Mouse (Mus musculus) heart, embryonic 12.5 days (tissue): ENCODE data around the gene Zfp292. TPM values are rescaled to one million over a fixed set of nuclear protein-coding genes. Genes with fewer than 3 reads are reported as not detected.
A peak's percentile ranks its signal among the peaks of the same experiment; 100 is the strongest.

Source experiments
- ATAC-seq: fragments of 200-750 bp; cut with Nextera tagmentation; 2 replicates; pipeline ENCODE4 v1.8.0; 2017; ENCODE audit warnings: moderate TSS enrichment, moderate library complexity; ENCODE audit not compliant: insufficient number of reproducible peaks, low FRiP score
- H3K27ac ChIP-seq: fragments of 300-500 bp; sonication (generic); 2 replicates; pipeline ENCODE4 v1.5.1; 2016; ENCODE audit warnings: mild to moderate bottlenecking, moderate library complexity; ENCODE audit not compliant: poor library complexity, severe bottlenecking
- H3K27me3 ChIP-seq: fragments of 300-500 bp; sonication (generic); replicated peaks from 2 replicates; pipeline ENCODE4 v1.6.1; 2016; ENCODE audit warnings: mild to moderate bottlenecking, moderate library complexity
- H3K36me3 ChIP-seq: fragments of 300-500 bp; sonication (generic); 2 replicates; pipeline ENCODE4 v1.6.1; 2016; ENCODE audit warnings: mild to moderate bottlenecking, moderate library complexity
- H3K4me1 ChIP-seq: fragments of 300-500 bp; sonication (generic); replicated peaks from 2 replicates; pipeline ENCODE4 v1.6.1; 2016; ENCODE audit warnings: mild to moderate bottlenecking
- H3K4me2 ChIP-seq: fragments of 300-500 bp; sonication (generic); 2 replicates; pipeline ENCODE4 v1.6.1; 2016; ENCODE audit warnings: mild to moderate bottlenecking, moderate library complexity
- H3K4me3 ChIP-seq: fragments of 300-500 bp; sonication (generic); 2 replicates; pipeline ENCODE4 v1.5.1; 2016; ENCODE audit warnings: mild to moderate bottlenecking
- H3K9ac ChIP-seq: fragments of 300-500 bp; sonication (generic); 2 replicates; pipeline ENCODE4 v1.6.1; 2016; ENCODE audit warnings: mild to moderate bottlenecking, moderate library complexity
- H3K9me3 ChIP-seq: fragments of 300-500 bp; sonication (generic); replicated peaks from 2 replicates; pipeline ENCODE4 v1.6.1; 2016; ENCODE audit warnings: mild to moderate bottlenecking, moderate library complexity
- WGBS: fragments of 180-500 bp; shearing (Covaris S2); methylation state at CpG from one replicate; pipeline ENCODE4 v1.1.7; 2016; 5-methylcytosine and 5-hydroxymethylcytosine counted together
- polyA plus RNA-seq: library from polyadenylated mRNA; unstranded; fragments of >200 nt; fragmentation: Nextera tagmentation; extraction: Ambion mirVana; gene quantifications from 2 replicates; pipeline ENCODE4 v1.2.1, GENCODE M21; 2016

The Zfp292 gene
- polyA plus RNA-seq, 1 experiment from 2014 or later, result 18.6 TPM

DNA sequence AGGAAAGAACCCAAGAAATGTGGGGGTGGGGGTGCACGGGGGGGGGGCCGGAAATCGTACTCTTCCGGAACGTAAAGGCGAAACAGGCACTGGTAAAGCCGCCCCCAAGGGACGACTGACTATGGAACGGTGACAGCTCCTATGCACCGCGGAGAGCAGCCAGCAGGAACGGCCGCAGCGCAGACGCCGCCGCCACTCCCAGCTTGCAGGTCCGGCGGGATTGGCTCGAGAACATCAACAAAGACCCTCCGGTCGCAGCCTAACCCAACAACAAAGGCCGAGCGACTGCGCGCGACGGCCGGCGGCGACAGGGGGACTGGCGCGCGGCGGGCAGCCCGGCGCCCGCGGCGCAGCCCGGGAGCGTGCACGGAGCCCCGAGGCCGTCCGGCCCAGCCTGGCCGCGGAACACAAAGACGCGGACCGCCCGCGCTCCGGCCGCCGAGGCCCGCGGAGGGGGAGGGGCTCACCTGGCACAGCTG is 430 bp downstream of the Zfp292 start:
- Histone ChIP-seq H3K9me3 (no peaks in the 10 kb centered on the region; the same call in 1 of the 2 replicates), H3K4me3 (peak overlapping the region; percentile 83), H3K36me3 (peaks cover 9% of the 10 kb centered on the region), H3K9ac (peak overlapping the region; percentile 98), H3K27me3 (no peaks in the 10 kb centered on the region), H3K27ac (peak overlapping the region; percentile 99), H3K4me2 (peak overlapping the region; percentile 78), H3K4me1 (peaks cover 20% of the 10 kb centered on the region)
- ATAC-seq, result peak; percentile 81
- WGBS, result 0% methylated on average over 43 of the region's 58 CpGs

DNA sequence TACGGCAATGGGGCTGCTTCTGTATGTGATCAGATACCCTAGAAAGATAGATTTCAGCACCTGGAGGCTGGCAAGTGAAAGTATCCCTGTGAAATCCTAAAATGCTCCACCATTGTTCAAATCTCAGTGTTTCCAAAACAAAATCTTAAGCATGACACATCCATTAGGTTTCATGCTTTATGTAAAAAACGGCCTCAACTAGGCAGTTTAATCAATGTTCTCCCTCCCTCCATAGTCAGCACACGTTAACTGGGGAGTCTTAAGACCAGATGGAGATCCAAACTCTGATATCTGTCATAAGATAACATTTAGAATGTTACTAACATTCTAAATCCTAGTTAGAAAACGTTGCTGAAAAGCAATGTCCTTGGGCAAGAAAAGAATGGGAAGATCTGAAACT is 909 bp downstream of the Zfp292 start:
- no peaks in the 10 kb centered on the region for H3K27me3 ChIP-seq
- ATAC-seq, result no peak
- peak overlapping the region; percentile 83 for H3K4me3 ChIP-seq
- peaks cover 20% of the 10 kb centered on the region for H3K4me1 ChIP-seq
- H3K9me3 ChIP-seq, result no peaks in the 10 kb centered on the region; the same call in 1 of the 2 replicates
- H3K9ac ChIP-seq, result peak overlapping the region; percentile 98
- 16% methylated on average over 4 of the region's 4 CpGs for WGBS
- peaks cover 12% of the 10 kb centered on the region for H3K36me3 ChIP-seq
- peak overlapping the region; percentile 99 for H3K27ac ChIP-seq
- peak overlapping the region; percentile 78 for H3K4me2 ChIP-seq

DNA sequence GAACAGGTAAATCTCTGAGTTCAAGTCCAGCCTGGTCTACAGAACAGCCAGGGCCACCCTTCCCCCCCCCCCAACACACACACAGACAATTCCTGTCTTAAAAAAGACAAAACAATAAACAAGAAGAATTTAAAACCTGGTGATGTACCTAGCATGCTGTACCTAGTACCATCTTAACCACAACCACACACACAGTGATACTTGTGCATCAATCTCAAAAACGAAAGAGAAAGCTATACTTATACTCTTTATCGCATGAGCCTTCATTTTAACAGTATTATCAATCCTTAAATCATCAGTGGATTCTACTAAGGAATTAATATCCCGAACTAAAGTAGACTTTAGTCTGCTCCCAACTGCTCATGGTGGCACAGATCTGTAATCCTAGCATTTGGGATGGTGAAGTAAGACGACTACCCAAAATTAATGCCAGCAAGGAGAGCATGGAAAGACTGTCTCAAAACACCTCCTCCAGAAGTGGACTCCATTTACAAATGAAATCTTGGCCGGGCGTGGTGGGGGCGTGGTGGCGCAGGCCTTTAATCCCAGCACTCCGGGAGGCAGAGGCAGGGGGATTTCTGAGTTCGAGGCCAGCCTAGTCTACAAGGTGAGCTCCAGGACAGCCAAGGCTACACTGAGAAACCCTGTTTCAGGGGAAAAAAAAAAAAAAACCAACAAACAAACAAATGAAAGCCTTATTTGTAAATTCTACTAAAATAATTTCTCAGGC is 1.7 kb downstream of the Zfp292 start:
- Histone ChIP-seq H3K9ac (no peak overlapping the region), H3K4me3 (peak overlapping the region; percentile 83), H3K27me3 (no peaks in the 10 kb centered on the region), H3K36me3 (peaks cover 15% of the 10 kb centered on the region), H3K4me1 (peaks cover 20% of the 10 kb centered on the region), H3K4me2 (peak overlapping the region; percentile 61), H3K27ac (no peak overlapping the region), H3K9me3 (no peaks in the 10 kb centered on the region; the same call in 1 of the 2 replicates)
- ATAC-seq, result no peak
- WGBS, result 84% methylated on average over 10 of the region's 10 CpGs

DNA sequence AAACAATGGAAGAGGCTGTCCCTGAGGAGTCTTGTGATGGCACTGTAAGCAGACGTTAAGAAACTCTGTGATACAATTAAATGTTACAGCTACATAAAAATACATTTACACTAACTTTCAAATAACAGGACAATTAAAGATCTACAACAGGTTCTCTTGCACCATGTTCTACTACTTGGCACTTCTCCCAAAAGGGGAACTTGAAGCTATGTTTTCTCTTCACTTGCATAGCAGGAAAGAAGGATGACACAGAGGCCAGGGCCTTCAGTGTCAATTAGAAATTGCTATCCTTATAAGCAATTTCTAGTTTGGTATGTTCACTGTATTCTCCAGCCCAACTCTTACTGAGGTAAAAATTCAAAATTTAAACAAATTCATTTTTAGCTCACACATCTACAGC is 8.5 kb downstream of the Zfp292 start:
- no peaks in the 10 kb centered on the region for H3K27me3 ChIP-seq
- no peak for ATAC-seq

DNA sequence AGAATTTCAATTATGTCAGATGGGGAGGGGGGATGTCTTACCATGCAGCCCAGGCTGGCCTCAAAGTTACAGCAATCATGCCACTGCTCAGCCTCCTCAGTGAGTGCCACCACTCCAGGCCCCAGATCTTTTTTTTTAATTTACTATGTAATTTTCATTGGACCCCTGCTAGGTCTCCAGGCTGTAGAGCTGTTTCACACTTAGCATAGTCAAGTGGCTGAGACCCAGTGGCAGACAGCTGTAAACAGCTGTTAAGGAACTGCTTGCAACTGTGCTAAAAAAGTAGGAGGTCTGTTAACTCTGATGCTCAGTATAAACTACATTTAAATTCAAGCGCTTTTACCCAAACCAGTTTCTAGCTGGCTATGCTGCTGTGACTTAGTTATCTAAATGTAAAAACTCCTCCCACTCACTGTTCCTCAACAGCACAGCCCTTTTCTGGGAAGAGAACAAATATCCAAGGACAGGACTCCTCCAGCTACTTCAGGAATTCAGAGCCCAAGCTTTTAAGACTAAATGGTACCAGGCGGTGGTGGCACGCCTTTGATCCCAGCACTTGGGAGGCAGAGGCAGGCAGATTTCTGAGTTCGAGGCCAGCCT is 9.8 kb downstream of the Zfp292 start:
- no peak overlapping the region for H3K27ac ChIP-seq
- H3K9me3 ChIP-seq, result no peaks in the 10 kb centered on the region
- peaks cover 9% of the 10 kb centered on the region; the same call in 1 of the 2 replicates for H3K36me3 ChIP-seq
- H3K4me3 ChIP-seq, result no peak overlapping the region
- peaks cover 25% of the 10 kb centered on the region for H3K4me1 ChIP-seq
- WGBS, result 83% methylated on average over 4 of the region's 4 CpGs
- ATAC-seq, result no peak
- no peak overlapping the region for H3K9ac ChIP-seq
- no peak overlapping the region for H3K4me2 ChIP-seq
- H3K27me3 ChIP-seq, result no peaks in the 10 kb centered on the region

More for the DNA sequence above, 8.5 kb downstream of the Zfp292 start:
- no peak overlapping the region for H3K9ac ChIP-seq
- 90% methylated on average over 1 of the region's 1 CpGs for WGBS
- no peaks in the 10 kb centered on the region; the same call in 1 of the 2 replicates for H3K9me3 ChIP-seq
- peaks cover 24% of the 10 kb centered on the region for H3K4me1 ChIP-seq
- H3K36me3 ChIP-seq, result peaks cover 15% of the 10 kb centered on the region
- H3K27ac ChIP-seq, result no peak overlapping the region
- no peak overlapping the region for H3K4me3 ChIP-seq
- no peak overlapping the region for H3K4me2 ChIP-seq

DNA sequence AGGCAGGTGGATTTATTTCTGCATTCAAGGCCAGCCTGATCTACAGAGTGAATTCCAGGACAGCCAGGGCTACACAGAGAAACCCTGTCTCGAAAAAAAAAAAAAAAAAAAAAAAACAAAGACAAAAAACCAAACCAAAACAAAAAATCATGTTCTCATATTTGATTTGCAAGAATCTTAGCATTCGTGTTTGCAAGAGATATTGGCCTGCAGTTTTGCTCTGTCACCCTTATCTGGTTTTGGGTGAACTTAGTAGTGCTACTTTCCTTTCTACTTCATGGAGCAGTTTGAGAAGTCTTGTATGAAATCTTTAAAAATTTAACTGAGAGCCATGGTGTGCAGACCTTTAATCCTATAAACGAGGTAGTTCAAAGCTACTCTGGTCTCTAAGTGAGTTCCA is 12.9 kb downstream of the Zfp292 start:
- H3K9me3 ChIP-seq, result no peaks in the 10 kb centered on the region
- 71% methylated on average over 3 of the region's 3 CpGs for WGBS
- no peak overlapping the region for H3K4me3 ChIP-seq
- peaks cover 25% of the 10 kb centered on the region for H3K4me1 ChIP-seq
- no peak overlapping the region for H3K27ac ChIP-seq
- no peak for ATAC-seq
- no peak overlapping the region for H3K4me2 ChIP-seq
- no peaks in the 10 kb centered on the region for H3K27me3 ChIP-seq
- no peak overlapping the region for H3K9ac ChIP-seq
- 0 out of 2 replicates have a peak, but pooled peaks cover 3% of the 10 kb centered on the region for H3K36me3 ChIP-seq

DNA sequence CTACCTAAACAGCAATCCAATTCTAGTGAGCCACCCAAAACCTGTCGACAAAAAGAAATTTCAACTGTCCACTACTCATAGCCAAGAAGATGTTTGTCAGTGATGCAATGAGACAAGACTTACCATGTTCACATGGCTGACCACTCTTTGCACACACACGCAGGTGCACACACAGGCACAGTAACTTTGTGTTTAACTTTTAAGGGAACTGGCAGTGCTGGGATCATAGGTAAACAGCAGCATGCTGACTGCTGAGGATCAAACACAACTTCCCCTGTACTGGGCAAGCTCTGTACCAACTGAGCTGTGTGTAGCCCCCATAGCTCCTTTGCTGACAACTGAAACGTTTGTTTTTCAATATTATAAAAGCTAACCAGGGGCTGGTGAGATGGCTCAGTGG is 21.3 kb downstream of the Zfp292 start:
- H3K9me3 ChIP-seq, result no peaks in the 10 kb centered on the region
- 0 out of 2 replicates have a peak, but pooled peaks cover 5% of the 10 kb centered on the region for H3K36me3 ChIP-seq
- no peak overlapping the region for H3K9ac ChIP-seq
- no peaks in the 10 kb centered on the region for H3K27me3 ChIP-seq
- no peak overlapping the region for H3K4me3 ChIP-seq
- 81% methylated on average over 3 of the region's 3 CpGs for WGBS
- H3K4me2 ChIP-seq, result no peak overlapping the region
- no peak overlapping the region for H3K27ac ChIP-seq
- H3K4me1 ChIP-seq, result peaks cover 12% of the 10 kb centered on the region
- no peak for ATAC-seq

DNA sequence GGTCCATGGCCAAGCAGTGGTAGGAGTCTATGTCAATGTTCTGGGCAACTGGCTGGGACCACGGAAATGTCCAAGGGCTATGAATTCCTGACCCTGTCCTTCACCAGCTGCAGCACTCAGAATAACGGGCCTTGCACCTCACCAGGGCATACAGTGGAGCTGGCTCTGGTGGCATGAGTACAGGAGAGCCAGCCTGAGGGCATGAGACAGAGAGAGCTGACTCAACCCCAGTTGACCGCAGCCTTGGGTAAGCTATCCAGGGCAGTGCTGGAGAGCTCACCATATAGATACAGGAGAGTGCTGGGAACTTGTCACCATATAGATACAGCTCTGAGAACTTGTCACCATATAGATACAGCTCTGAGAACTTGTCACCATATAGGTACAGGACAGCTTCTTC is 23.3 kb downstream of the Zfp292 start:
- ATAC-seq, result 0 out of 2 replicates have a peak, but pooled peaks have one; percentile 22
- 78% methylated on average over 3 of the region's 3 CpGs for WGBS
- Histone ChIP-seq H3K4me3 (no peak overlapping the region), H3K9ac (no peak overlapping the region), H3K27ac (no peak overlapping the region), H3K27me3 (no peaks in the 10 kb centered on the region), H3K4me1 (peaks cover 12% of the 10 kb centered on the region), H3K9me3 (no peaks in the 10 kb centered on the region), H3K4me2 (no peak overlapping the region), H3K36me3 (peaks cover 4% of the 10 kb centered on the region)

DNA sequence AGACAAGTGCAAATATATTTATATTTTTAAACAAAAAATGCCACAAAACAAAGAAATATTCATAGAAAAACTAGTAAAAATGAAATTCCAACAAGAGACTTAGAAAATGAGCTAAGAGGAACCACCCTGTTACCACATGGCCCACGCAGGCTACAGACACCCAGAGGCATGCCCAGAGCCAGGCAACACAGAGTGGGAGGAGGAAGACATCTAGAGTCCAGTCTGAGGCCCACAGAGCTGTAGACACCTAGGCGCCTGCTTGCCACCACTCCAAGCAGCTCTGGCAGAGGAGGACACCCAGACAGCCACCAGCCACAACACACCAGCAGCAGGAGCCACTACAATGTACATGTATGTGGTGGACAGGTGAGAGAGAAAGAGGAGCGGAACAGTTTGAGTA is 23.9 kb downstream of the Zfp292 start:
- no peaks in the 10 kb centered on the region for H3K27me3 ChIP-seq
- H3K9ac ChIP-seq, result no peak overlapping the region; the same call in 1 of the 2 replicates
- H3K4me3 ChIP-seq, result no peak overlapping the region
- H3K36me3 ChIP-seq, result peaks cover 9% of the 10 kb centered on the region
- ATAC-seq, result no peak
- peaks cover 4% of the 10 kb centered on the region for H3K9me3 ChIP-seq
- no peak overlapping the region for H3K27ac ChIP-seq
- H3K4me2 ChIP-seq, result no peak overlapping the region
- H3K4me1 ChIP-seq, result peaks cover 12% of the 10 kb centered on the region
- 93% methylated on average over 3 of the region's 3 CpGs for WGBS

DNA sequence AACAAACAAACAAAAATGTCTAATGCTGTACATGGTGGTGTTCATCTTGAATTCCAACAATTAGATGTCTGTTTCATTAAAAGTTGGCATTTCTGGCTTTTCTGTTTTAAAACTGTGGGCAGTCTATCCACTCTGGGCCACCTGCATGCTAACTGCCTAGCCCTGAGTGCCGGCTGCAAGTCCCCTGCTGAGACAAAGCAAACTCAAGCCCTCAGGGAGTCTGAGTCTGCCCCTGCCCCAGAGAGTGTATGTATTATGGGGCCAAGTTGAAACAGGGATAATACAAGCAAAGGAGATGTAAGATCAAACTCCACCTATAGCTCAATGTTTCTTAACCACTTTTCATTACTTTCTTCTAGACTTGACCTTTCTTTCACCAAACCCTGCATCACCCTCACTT is 26.8 kb downstream of the Zfp292 start:
- peaks cover 17% of the 10 kb centered on the region for H3K36me3 ChIP-seq
- H3K4me3 ChIP-seq, result no peak overlapping the region
- no peak overlapping the region for H3K9ac ChIP-seq
- peaks cover 12% of the 10 kb centered on the region for H3K4me1 ChIP-seq
- H3K4me2 ChIP-seq, result no peak overlapping the region
- no peaks in the 10 kb centered on the region for H3K27me3 ChIP-seq
- ATAC-seq, result no peak
- WGBS, result 41% methylated on average over 1 of the region's 1 CpGs
- no peak overlapping the region for H3K27ac ChIP-seq
- H3K9me3 ChIP-seq, result peaks cover 8% of the 10 kb centered on the region

DNA sequence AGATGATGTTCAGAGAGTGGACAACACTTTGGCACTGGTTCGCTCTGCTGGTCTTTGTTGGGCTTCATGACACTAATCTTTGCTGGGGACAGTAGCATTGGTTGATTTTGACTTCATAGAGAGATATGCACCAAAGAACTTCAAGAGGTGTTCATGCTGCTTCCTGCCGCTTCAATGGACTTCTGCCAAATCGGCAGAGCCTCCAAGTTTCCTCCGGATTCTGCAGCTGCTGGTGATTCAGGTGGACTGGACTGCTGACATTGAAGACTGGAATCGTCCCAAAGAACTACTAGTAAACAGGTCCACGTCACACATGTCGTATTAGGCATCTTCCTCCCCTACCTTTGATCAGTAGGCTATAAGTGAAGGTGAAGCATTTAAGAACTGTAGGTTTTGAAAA is 30.7 kb downstream of the Zfp292 start:
- Histone ChIP-seq H3K9ac (no peak overlapping the region), H3K4me1 (no peaks in the 10 kb centered on the region), H3K27me3 (no peaks in the 10 kb centered on the region), H3K27ac (no peak overlapping the region), H3K36me3 (peaks cover 21% of the 10 kb centered on the region), H3K9me3 (peaks cover 8% of the 10 kb centered on the region), H3K4me3 (no peak overlapping the region), H3K4me2 (no peak overlapping the region)
- ATAC-seq, result no peak
- 94% methylated on average over 7 of the region's 7 CpGs for WGBS
